Mouse (Mus musculus): ENCODE results near the gene Greb1.

- TF ChIP-seq CTCF (IDR thresholded peaks at IDR 0.05; ENCODE audit: extremely low read depth, insufficient read depth, insufficient read length, insufficient replicate concordance) (no peak), POLR2A (IDR thresholded peaks at IDR 0.05; ENCODE audit: low read depth, low read length) (no peak)
Observed at GRCm38 (mm10) chr12:16726229-16726628, 74.5 kb downstream of the Greb1 start.

Measured in spleen, adult 2 months (tissue).